Mouse (Mus musculus): ENCODE results near the gene Hes7.

Hes7 gene

GRCm38 (mm10) chr11:69120221-69121000, at the start of gene Hes7:
Gene Hes7, plus strand, starts transcription at chr11:69120404.
- peak; percentile 65 for DNase-seq

GRCm38 (mm10) chr11:69070590-69071222, 49.5 kb upstream of the Hes7 start, which contains the start of gene Tmem107:
Gene Tmem107, plus strand, starts transcription at chr11:69070806.
- peak; percentile 95 for DNase-seq

GRCm38 (mm10) chr11:69071262-69071661, 48.9 kb upstream of the Hes7 start:
- DNase-seq: no peak

- peak; percentile 65 for DNase-seq
Measured at GRCm38 (mm10) chr11:69072234-69072633, 48.0 kb upstream of the Hes7 start.

GRCm38 (mm10) chr11:69072666-69073064, 47.5 kb upstream of the Hes7 start:
- no peak for DNase-seq

- peak; percentile 97 for DNase-seq
Measured at GRCm38 (mm10) chr11:69073065-69073888, 46.9 kb upstream of the Hes7 start.

GRCm38 (mm10) chr11:69073951-69074775, 46.0 kb upstream of the Hes7 start:
- DNase-seq: peak; percentile 55

GRCm38 (mm10) chr11:69074776-69075069, 45.5 kb upstream of the Hes7 start:
- DNase-seq: no peak

- no peak for DNase-seq
Measured at GRCm38 (mm10) chr11:69075764-69076479, 44.3 kb upstream of the Hes7 start.

- no peak for DNase-seq
Measured at GRCm38 (mm10) chr11:69076572-69076971, 43.6 kb upstream of the Hes7 start.

- DNase-seq: no peak
Measured at GRCm38 (mm10) chr11:69077316-69077715, 42.9 kb upstream of the Hes7 start.

- no peak for DNase-seq
Measured at GRCm38 (mm10) chr11:69078041-69078440, 42.2 kb upstream of the Hes7 start.

- DNase-seq: no peak
Measured at GRCm38 (mm10) chr11:69078805-69079438, 41.3 kb upstream of the Hes7 start.

GRCm38 (mm10) chr11:69080102-69080854, 39.9 kb upstream of the Hes7 start:
- no peak for DNase-seq

- DNase-seq: no peak
Measured at GRCm38 (mm10) chr11:69080855-69081222, 39.4 kb upstream of the Hes7 start.

GRCm38 (mm10) chr11:69081613-69082012, 38.6 kb upstream of the Hes7 start:
- DNase-seq: no peak

GRCm38 (mm10) chr11:69085608-69086007, 34.6 kb upstream of the Hes7 start:
- DNase-seq: peak; percentile 35

- peak; percentile 51 for DNase-seq
Measured at GRCm38 (mm10) chr11:69086390-69086789, 33.8 kb upstream of the Hes7 start.

GRCm38 (mm10) chr11:69087082-69087481, 33.1 kb upstream of the Hes7 start:
- peak; percentile 45 for DNase-seq

- no peak for DNase-seq
Measured at GRCm38 (mm10) chr11:69087597-69087996, 32.6 kb upstream of the Hes7 start.
